Mouse (Mus musculus) cerebellum, postnatal 10 days (tissue): ENCODE data around the gene Ccnc.

Experiments
- DNase-seq, 2 experiments: peaks; one replicate each; pipeline ENCODE4 v3.0.0; 2021; ENCODE audit warnings: mixed read lengths in 2 of 2

Gene Ccnc

DNA sequence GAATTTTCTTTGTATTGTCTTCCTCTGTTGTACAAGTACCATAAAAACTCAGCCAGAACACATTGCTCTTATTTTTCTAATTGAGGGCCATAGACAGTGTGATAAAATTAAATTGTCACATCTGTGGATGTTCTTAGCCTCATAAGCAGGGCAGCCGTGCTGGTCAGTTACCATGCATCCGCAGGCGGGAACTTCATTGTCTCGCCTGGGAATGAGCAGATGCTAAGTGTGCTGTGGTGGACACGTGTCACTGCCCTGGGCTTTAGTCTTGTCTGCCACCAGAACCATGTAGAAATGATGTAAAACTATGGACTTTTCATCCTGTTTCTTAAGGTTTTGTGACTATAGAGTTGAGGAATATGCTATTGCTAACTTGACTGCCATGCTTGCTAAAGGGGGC, 79.7 kb downstream of the Ccnc start:
- no peak for DNase-seq
